Mouse (Mus musculus): ENCODE measurements at regions not wholly inside any gene's neighbourhood (a gene's known extent, or its start where the extent isn't known, plus 50 kb on each side); places are given as distances from the start of the nearest gene placed in this dataset.

- no peak for DNase-seq (ENCODE audit: low read depth, low spot score)
Observed at GRCm38 (mm10) chrX:129390920-129391319, 358.6 kb upstream of the Diaph2 start.

- DNase-seq (ENCODE audit: low read depth, low spot score) = no peak
Observed at GRCm38 (mm10) chrX:129407778-129408177, 341.8 kb upstream of the Diaph2 start.

GRCm38 (mm10) chrX:129410079-129410478, 339.5 kb upstream of the Diaph2 start:
- no peak for DNase-seq (ENCODE audit: low read depth, low spot score)

DNA sequence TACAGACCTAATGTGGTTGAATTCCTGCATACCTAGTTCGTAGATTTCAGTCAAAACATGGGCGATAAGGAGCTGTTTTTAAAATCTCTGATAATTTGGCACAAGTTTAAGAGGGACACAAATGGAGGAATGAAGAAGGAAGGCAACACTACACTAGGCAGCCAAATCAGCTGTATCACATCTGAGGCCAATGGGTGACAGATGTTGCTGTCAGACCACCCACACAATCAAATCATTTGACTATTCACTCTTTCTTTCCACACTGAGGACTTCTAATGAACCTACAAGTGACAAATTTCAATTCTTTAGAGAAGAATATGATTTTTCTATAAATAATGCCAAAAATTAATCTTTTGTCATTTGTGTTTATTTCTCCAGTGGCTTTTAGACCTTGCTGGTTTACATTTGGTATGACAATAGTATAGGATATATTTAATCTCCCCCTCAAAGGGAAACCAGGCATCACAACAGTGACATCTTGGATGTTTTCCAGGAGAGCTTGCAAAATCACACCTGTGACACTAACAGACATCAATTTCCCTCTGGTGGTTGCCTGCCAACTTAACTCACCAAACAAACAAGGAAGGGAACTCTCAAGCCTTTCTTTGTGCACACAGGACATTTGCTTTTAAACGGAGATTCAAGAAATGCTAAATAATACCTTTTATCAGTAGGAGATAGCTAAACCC, 336.5 kb upstream of the Diaph2 start:
- DNase-seq (ENCODE audit: low read depth, low spot score) = no peak

GRCm38 (mm10) chrX:129413628-129414000, 335.9 kb upstream of the Diaph2 start:
- peak; percentile 1 for DNase-seq (ENCODE audit: low read depth, low spot score)

DNA sequence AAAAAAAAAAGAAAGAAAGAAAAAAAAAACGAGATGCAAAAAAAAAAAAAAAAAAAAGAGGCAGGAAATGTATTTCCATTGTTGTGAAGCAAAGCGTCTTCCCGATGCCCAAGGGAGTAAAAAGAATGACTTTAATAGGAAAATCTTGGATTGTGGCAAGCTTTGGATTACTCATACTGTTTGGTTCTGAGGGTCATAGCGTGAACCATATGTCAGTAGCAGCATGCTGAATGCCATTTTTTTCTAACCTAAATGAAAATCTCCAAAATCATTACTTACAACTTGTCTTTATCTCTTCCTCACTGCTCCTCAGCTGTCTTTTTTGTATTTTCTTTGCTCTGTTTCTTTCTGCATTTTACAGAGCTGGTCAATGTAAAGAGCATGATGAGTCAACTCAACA, 334.2 kb upstream of the Diaph2 start:
- no peak for DNase-seq (ENCODE audit: low read depth, low spot score)

- no peak for DNase-seq (ENCODE audit: low read depth, low spot score)
Observed at GRCm38 (mm10) chrX:129448545-129448944, 301.0 kb upstream of the Diaph2 start.

DNA sequence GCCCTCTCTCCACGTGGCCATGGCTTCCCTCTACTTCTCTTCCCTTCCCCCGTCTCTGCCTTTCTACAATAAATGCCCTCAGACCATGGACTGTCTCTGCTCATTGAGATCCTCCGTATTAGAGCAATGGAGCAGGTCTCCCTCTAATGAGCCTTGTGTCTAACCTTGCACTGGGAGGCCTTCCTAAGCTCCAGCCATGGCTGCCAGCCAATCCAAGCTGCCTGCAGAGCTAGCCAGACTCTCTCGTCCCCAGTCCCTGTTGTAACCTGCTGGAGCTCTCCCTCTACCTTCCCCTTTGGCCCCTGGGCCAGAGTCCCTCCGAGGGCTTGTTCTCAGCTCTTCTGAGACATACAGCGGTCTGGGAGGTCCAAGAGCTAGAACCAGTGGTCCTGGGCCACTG, 273.3 kb upstream of the Diaph2 start:
- DNase-seq (ENCODE audit: low read depth, low spot score) = no peak

DNA sequence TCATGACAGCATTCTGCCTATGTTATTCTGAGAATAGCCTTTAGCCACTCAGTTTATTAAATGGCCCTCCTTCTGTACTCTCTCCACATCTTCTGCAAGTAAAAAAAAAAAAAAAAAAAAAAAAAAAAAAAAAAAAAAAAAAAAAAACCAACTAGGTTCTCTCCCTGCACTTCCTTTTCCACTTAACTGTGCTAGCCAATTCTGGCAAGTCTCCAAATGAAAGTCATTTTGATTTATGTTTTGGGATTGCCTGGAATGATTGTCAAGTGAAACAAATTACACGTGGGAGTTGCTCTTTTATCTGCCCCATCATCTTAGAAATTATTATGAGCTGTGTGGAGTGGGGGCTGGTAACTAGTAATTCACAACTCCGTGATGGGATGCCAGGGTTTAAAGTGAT, 255.0 kb upstream of the Diaph2 start:
- DNase-seq (ENCODE audit: low read depth, low spot score) = no peak
